Mouse (Mus musculus): Measurements from ENCODE around the gene Tnfrsf22. TPM values are rescaled to one million over a fixed set of nuclear protein-coding genes. Genes with fewer than 3 reads are reported as not detected.

Tnfrsf22 gene
- total RNA-seq, 2 experiments from 2014 or later = 1.6 TPM

DNA sequence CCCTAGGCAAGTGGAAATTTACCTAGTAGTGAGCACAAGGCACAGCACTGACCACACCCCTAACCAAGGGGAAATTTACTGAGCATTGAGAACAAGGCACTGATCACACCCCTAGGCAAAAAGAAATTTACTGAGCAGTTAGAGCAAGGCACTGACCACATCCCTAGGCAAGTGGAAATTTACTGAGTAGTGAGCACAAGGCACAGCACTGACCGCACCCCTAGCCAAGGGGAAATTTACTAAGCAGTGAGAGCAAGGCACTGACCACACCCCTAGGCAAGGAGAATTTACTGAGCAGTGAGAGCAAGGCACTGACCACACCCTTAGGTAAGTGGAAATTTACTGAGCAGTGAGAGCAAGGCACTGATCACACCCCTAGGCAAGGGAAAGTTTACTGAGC lies 12.8 kb downstream of the Tnfrsf22 start:
- DNase-seq (ENCODE audit: low spot score) = no peak

DNA sequence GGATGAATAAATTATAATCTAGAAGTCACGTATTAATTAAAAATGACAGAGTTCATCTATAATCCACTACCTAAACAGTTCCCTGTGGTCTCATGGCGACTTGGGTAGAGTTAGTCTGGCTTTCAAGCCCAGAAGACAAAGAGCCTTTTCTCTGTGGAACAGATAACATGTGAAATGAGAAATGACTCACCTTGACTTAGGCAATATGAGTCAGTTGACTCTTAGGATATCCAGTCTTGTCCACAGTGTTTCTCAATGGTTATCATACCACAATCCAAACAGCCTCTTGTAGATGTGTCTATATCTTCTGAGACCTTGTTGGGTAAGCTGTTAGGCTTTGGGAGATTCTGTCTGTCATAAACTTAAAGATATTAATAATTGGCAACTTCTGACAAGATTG lies 18.0 kb downstream of the Tnfrsf22 start:
- no peak for DNase-seq (ENCODE audit: low spot score)

DNA sequence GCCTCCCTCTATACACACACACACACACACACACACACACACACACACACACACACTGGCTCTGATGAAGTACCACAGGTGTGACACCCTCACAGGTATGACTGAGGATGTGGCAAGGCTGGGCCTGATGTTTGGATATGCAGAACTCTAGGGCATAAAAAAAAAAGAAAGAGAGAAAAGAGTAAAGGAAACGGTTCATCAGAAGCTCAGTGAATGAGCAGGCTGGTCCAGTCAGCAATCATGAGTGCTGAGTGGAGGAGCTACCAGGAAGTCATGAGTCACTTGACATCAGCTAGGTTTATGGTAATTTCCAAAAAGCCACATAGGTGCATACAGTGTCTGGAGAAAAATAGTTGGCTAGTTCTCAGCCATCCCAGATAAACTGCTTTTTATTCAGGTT lies 20.0 kb downstream of the Tnfrsf22 start:
- DNase-seq (ENCODE audit: low spot score) = no peak

GRCm38 (mm10) chr7:143628540-143628939 lies 20.9 kb downstream of the Tnfrsf22 start, which contains the start of gene Tnfrsf26:
Gene Tnfrsf26 (minus strand): TSS chr7:143628722.
- no peak for DNase-seq (ENCODE audit: low spot score)

- no peak for DNase-seq (ENCODE audit: low spot score)
Measured at GRCm38 (mm10) chr7:143627555-143628286, 21.7 kb downstream of the Tnfrsf22 start.

DNA sequence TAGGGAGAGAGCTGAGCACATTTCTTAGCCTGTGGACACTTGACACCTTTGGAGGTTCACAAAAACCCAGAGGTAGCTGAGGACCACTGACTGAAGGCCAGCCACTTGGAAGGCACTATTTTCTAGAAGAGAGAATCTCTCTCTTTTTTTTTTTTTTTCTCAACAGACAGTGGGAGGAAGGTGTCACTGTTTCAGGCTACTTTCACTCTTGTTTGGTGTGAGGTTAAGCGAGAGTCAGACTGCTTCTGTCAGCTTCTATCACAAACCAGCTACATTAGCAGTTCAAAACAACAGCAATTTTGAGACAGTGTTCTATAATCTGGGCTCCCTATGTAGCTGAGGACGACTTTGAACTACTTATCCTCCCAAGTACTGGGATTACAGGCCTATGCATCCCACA lies 23.3 kb downstream of the Tnfrsf22 start:
- DNase-seq (ENCODE audit: low spot score) = no peak

GRCm38 (mm10) chr7:143625151-143625550 lies 24.3 kb downstream of the Tnfrsf22 start:
- no peak for DNase-seq (ENCODE audit: low spot score)

GRCm38 (mm10) chr7:143624561-143624960 lies 24.9 kb downstream of the Tnfrsf22 start:
- DNase-seq (ENCODE audit: low spot score) = no peak

DNA sequence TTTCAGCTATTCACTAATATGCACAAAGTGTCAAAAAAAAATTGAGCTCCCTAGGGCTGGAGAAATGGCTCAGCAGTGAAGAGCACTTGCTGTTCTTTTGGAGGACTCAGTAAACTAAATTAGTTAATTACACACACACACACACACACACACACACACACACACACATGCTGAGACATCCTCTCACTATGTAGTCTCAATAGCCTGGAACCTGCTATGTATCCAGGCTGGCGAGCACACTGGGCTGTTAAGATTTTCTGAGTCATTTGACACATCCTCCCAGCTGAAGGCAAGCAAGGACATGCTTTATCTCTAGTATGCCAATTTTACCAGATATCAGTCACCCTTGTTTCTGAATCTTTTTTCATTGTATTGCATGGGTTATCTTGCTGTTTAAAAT lies 28.5 kb downstream of the Tnfrsf22 start:
- no peak for DNase-seq (ENCODE audit: low spot score)

DNA sequence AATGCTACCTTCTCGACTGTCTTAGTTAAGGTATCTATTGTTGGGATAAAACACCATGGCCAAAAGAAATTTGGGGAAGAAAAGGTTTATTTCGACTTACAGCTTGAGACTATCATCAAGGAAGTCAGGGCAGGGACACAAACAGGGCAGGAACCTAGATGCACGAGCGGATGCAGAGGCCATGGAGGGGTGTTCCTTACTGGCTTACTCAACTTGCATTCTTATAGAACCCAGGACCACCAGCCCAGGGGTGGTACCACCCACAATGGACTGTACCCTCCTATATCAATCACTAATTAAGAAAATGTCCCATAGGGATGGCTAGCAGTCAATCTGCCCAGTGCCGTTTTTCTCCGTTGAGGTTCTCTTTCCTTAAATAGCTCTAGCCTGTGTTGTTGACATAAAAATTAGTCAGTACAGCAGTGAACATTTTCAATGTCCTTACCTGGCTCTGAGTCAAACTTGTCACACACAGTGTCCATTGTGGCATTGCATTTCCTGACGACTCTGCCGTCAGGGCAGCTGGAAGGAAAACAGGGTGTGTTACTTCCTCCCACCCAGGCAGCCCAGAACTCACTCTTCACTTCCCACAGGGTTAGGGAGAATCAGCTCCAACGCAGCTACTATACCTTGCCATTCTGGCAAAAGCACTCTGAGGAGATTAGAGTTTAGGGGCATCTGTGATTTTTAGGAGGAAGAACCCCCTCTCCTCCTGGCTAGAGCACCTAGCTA lies 34.9 kb downstream of the Tnfrsf22 start:
- DNase-seq (ENCODE audit: low spot score) = peak; percentile 9

DNA sequence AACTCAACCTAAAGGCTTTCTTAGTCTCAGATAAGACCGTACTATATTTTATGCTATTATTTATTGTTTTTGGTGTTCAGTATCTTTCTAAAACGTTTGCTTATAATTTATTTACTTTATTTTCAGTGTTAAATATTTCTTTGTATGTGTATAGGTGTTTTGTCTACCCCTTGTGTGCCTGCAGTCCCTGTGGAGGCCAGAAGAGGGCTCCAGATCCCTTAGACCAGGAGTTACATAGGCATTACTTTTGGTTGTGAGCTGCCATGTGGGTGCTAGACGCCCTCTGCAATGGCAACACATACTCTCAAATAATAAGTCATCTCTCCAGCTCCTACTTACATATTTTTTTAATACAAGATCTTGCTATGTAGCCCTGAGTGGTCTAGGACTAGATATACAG lies 37.2 kb downstream of the Tnfrsf22 start:
- no peak for DNase-seq (ENCODE audit: low spot score)

- no peak for DNase-seq (ENCODE audit: low spot score)
Measured at GRCm38 (mm10) chr7:143605321-143605720, 44.1 kb downstream of the Tnfrsf22 start.

- DNase-seq (ENCODE audit: low spot score) = no peak
Measured at GRCm38 (mm10) chr7:143604889-143605288, 44.6 kb downstream of the Tnfrsf22 start.

- DNase-seq (ENCODE audit: low spot score) = no peak
Measured at GRCm38 (mm10) chr7:143601705-143602104, 47.8 kb downstream of the Tnfrsf22 start.

DNA sequence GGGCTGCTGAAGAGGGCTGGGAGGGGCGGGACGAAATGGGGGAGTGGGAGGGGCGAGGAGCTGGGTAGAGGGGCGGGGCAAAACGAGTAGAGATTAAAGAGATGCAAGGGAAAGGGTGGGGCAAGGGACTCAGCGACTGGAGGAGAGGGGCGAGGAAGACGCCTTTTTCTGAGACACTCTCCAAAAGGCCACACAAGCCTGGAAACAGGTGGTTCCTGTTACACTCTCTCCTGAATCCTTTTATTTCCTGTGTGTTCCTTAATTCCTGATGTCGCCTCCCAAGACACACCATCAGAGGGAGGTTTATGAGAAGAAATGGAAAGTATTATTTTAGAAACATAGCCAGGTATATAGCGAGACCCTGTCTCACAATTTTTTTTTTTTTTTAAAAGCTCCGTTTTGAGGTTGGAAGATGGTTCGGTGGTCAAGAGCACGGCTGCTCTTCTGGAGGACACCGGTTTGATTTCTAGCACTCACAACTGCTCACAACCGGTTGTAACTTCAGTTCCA lies 49.2 kb downstream of the Tnfrsf22 start:
- DNase-seq (ENCODE audit: low spot score) = no peak

DNA sequence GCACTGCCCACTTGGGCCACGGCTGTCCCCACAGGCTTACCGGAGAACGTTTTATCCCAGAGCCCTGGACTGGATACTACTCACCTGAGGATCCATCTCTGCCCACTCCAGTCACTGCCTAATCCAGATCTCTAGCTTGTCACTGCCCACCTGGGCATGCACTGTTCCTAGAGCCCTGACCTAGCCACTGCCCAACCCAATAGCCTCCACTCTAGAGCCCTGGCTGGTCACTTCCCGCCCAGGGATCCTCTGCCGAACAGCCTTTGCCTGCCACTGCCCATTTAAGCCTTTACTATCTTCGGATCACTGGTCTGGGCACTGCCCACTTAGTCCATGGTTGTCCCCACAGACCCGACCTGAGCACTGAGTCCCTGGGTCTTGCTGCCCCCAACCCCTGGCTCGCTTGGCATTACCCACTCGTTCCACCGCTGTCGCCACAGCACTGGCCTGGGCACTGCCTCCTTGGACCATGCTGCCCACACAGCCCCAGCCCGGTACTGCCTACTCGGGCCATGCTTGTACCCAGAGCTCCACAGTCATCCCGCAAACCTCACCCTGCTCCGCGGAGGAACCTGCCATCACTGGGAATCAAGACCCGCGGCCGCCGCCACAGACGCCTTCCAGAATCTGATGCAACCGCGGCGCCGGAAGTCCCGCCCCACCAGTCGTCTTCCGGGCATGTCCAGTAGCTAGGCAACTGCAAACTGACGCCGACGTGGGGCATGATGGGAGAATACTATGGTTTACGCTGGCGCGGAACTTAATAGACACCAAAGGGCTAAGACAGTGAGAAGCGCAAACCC lies 49.8 kb downstream of the Tnfrsf22 start, which contains the start of gene Cars:
Gene Cars, minus strand, starts transcription at position 663 of the 803 bp plus-strand sequence.
- peak; percentile 96 for DNase-seq (ENCODE audit: low spot score)

DNA sequence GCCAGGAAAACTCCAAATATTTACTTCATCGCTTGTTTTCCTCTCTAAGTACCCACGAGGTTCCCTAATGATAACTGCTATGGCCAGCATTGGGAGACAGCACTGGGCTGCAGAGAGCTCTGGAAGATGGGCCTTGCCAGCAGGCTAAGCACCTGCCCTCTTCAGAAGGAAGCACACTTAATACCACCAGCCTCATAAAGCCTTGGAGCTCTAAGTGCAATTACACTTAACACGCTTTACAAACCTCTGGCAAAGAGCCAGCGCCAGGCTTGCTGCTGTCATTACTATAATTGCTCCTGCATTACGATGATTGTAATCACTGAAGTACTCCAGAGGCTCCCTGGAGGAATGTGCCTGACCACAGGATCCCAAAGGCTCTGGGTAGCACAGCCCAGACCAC lies 54.6 kb downstream of the Tnfrsf22 start:
- no peak for DNase-seq (ENCODE audit: low spot score)

DNA sequence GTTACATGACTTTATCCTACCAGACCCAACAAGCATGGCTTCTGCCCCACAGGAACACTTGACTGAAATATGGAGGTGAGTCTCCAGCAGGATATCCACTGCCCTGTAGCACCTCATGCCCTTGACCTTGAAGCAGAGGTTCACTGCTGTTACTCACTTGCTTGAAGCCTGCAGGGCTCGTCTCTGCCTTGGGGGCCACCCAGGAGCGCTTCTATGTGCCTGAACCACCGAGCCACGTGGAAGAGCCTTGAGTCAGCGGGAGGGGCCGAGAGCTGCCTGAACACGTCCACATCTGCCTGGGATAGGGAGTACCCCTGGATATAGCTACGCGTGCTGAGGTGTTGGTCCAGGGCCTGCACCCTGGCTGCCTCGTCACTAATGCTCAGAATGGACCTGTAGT lies 57.2 kb downstream of the Tnfrsf22 start:
- no peak for DNase-seq (ENCODE audit: low spot score)

DNA sequence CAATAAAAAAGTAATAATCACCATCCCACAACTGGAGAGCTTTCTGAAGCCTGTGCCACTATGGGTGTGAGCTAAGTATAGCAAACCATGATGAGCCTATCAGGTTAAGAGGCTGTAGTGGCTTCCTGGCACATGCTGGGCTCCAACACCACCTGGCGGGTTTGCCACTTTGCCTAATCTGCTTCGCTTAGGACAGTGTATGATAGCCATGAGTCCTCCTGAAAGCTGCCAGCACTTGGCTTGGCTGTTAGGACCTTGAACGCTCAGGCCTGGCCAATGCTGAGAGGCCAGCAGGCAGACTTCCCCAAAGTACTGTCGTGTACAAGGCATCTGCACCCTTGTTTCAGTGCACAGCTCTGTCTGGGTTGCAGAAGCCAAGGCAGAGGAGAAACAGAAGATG lies 61.5 kb downstream of the Tnfrsf22 start:
- peak; percentile 80 for DNase-seq (ENCODE audit: low spot score)

- peak; percentile 55 for DNase-seq (ENCODE audit: low spot score)
Measured at GRCm38 (mm10) chr7:143587586-143587985, 61.9 kb downstream of the Tnfrsf22 start.
